Mouse (Mus musculus) testis, adult 2 months (tissue): Measurements from ENCODE around the gene Polr3g.
"Not testable (repeated sequence)": the region's sequence is repeated elsewhere in the genome, so short reads cannot be mapped to it uniquely, and the experiment has no call there.

Experiments used
- CTCF ChIP-seq: fragments of 200-500 bp; IDR thresholded peaks from 2 replicates; pipeline ENCODE4 v1.5.1; 2012; ENCODE audit warnings: low read depth, mild to moderate bottlenecking, inconsistent platforms, low read length, moderate library complexity; ENCODE audit not compliant: control insufficient read depth, insufficient read depth, insufficient replicate concordance
- POLR2A ChIP-seq: fragments of 200-500 bp; IDR thresholded peaks from 2 replicates; pipeline ENCODE4 v1.6.1; 2012; ENCODE audit warnings: low read depth, mild to moderate bottlenecking, inconsistent platforms, low read length, moderate library complexity; ENCODE audit not compliant: control insufficient read depth

- TF ChIP-seq CTCF, POLR2A: not testable (repeated sequence)
Measured at GRCm38 (mm10) chr13:81728141-81728540, 17.3 kb upstream of the Polr3g start.
